Mouse (Mus musculus) limb, embryonic 14.5 days (tissue): ENCODE results near the gene Fat2. TPM values are rescaled to one million over a fixed set of nuclear protein-coding genes. Genes with fewer than 3 reads are reported as not detected.

Source experiments
- ATAC-seq: fragments of 200-750 bp; cut with Nextera tagmentation; 2 replicates; pipeline ENCODE4 v1.8.0; 2017; ENCODE audit warnings: low read depth, moderate number of reproducible peaks, moderate TSS enrichment; ENCODE audit not compliant: low FRiP score
- DNase-seq: peaks from one replicate; pipeline ENCODE4 v3.0.0-alpha.2; 2015; ENCODE audit warnings: low spot score
- H3K27ac ChIP-seq: fragments of 300-500 bp; sonication (generic); replicated peaks from 2 replicates; pipeline ENCODE4 v1.5.1; 2014; ENCODE audit warnings: low read depth, mild to moderate bottlenecking, low read length, moderate library complexity, mixed read lengths
- H3K27me3 ChIP-seq: fragments of 300-500 bp; sonication (generic); 2 replicates; pipeline ENCODE4 v1.6.1; 2014; ENCODE audit warnings: low read length, mixed read lengths; ENCODE audit not compliant: control insufficient read depth, insufficient read depth
- H3K36me3 ChIP-seq: fragments of 300-500 bp; sonication (generic); 2 replicates; pipeline ENCODE4 v1.6.1; 2014; ENCODE audit warnings: mild to moderate bottlenecking, low read length, moderate library complexity, mixed read lengths; ENCODE audit not compliant: control insufficient read depth, insufficient read depth
- H3K4me1 ChIP-seq: fragments of 300-500 bp; sonication (generic); 2 replicates; pipeline ENCODE4 v1.6.1; 2014; ENCODE audit warnings: antibody characterized with exemption, low read length, mixed read lengths; ENCODE audit not compliant: control insufficient read depth, insufficient read depth
- H3K4me2 ChIP-seq: fragments of 300-500 bp; sonication (generic); replicated peaks from 2 replicates; pipeline ENCODE4 v1.6.1; 2014; ENCODE audit warnings: low read depth, mild to moderate bottlenecking, low read length, moderate library complexity; ENCODE audit not compliant: severe bottlenecking
- H3K4me3 ChIP-seq: fragments of 300-500 bp; sonication (generic); replicated peaks from 2 replicates; pipeline ENCODE4 v1.5.1; 2014; ENCODE audit warnings: low read length
- H3K9ac ChIP-seq: fragments of 300-500 bp; sonication (generic); 2 replicates; pipeline ENCODE4 v1.6.1; 2014; ENCODE audit warnings: mild to moderate bottlenecking, low read depth, low read length, moderate library complexity; ENCODE audit not compliant: severe bottlenecking
- H3K9me3 ChIP-seq: fragments of 300-500 bp; sonication (generic); 2 replicates; pipeline ENCODE4 v1.6.1; 2016; ENCODE audit warnings: low read length; ENCODE audit not compliant: control insufficient read depth
- POLR2A ChIP-seq: fragments of 200-500 bp; IDR thresholded peaks from 2 replicates; pipeline ENCODE4 v1.8.0; 2012; ENCODE audit warnings: inconsistent platforms, mild to moderate bottlenecking, moderate library complexity, borderline replicate concordance; ENCODE audit not compliant: insufficient read depth, insufficient read length; ENCODE audit errors: extremely low read depth
- whole genome bisulfite sequencing: fragments of 180-500 bp; shearing (Covaris S2); extraction: QIAGEN DNeasy Blood & Tissue Kit; methylation state at CpG from one replicate; pipeline ENCODE4 v1.1.7; 2014; 5-methylcytosine and 5-hydroxymethylcytosine counted together
- polyA plus RNA-seq, 2 experiments: library from polyadenylated mRNA; depleted of rRNA in 1 of 2; stranded (reverse) in 1 of 2; unstranded in 1 of 2; fragments of >200 nt; fragmentation: Nextera tagmentation in 1 of 2; extraction: Ambion mirVana in 1 of 2; gene quantifications; 2 replicates each; pipeline versions ENCODE4 v1.2.1 to v1.2.3; 2012 to 2014

Gene Fat2
- polyA plus RNA-seq, 2 experiments, result 1.3 to 1.4 TPM

DNA sequence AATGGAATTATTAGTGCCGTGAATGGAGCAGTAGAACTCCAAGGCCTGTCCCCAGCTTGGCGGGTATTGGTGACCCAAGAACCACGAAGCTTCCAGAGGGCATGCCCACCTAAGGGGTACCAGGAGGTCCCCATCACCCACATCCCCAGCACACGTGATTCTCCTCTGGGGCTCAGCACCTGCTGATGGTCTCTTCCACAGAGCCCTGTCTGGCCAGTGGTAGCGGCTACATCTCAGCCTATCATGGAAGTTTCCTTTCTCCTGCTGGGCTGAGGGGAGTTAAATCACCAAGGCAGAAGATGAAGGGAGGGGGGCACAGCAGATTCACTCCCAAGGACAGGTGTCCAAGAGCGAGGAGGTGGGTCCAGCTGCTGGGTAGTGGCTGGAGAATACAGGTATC lies 2.3 kb downstream of the Fat2 start:
- ATAC-seq (no peak), DNase-seq (no peak)
- H3K4me1 ChIP-seq, result peaks cover 8% of the 10 kb centered on the region; the same call in 1 of the 2 replicates
- no peaks in the 10 kb centered on the region for H3K27me3 ChIP-seq
- no peak overlapping the region for H3K27ac ChIP-seq
- no peaks in the 10 kb centered on the region for H3K9me3 ChIP-seq
- H3K4me3 ChIP-seq, result no peak overlapping the region
- H3K4me2 ChIP-seq, result no peak overlapping the region
- no peak overlapping the region for H3K9ac ChIP-seq
- WGBS, result 79% methylated on average over 6 of the region's 6 CpGs
- no peaks in the 10 kb centered on the region for H3K36me3 ChIP-seq
- TF ChIP-seq POLR2A, result no peak

DNA sequence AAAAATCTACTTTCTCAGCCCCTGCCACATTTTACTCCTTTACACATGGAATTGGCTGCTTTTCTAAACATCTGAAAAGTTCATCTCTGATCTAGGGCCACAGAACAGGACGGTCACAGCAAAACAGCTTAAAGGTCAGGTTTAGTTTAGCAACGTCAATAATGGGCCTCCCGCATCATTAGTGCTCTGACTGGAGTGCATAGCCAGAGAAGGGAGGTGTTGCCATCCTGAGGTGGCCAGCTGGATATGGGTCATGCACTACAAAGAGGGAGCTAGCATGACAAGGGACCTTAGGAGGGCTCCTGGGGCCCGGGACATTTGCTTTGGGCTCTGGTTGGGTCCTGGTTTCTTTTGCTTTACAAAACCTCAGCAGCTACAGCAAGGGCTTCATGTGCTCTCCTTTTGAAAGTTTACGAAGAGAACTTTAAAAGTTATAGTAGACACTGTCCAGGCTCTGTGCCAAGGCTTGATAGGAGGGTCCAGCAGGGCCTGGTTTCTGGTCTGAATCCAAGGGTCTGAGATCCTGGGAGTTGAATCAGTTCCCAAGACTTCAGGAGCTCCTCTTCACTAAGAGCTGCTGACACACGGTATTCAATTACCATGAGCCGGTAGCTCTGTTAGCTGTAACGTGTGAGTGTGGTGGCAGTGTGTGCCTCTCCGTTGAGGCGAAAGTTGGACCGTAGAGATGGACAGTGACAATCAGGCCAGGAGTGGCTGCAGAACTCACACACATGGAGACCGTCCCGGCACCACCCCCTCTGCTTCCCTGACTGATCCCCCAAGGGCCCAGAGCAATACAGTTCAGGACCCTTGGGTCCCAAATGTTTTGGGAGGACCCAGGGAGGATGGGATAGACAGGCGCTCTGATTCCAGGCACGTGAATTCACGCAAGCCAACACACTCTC lies 6.2 kb downstream of the Fat2 start:
- Histone ChIP-seq H3K9me3 (no peaks in the 10 kb centered on the region), H3K36me3 (no peaks in the 10 kb centered on the region), H3K4me1 (peaks cover 12% of the 10 kb centered on the region; the same call in 1 of the 2 replicates), H3K4me3 (no peak overlapping the region), H3K27ac (no peak overlapping the region), H3K4me2 (no peak overlapping the region), H3K27me3 (no peaks in the 10 kb centered on the region), H3K9ac (no peak overlapping the region)
- DNase-seq (peak; percentile 60), ATAC-seq (no peak)
- 70% methylated on average over 16 of the region's 16 CpGs for WGBS
- no peak for TF ChIP-seq POLR2A

DNA sequence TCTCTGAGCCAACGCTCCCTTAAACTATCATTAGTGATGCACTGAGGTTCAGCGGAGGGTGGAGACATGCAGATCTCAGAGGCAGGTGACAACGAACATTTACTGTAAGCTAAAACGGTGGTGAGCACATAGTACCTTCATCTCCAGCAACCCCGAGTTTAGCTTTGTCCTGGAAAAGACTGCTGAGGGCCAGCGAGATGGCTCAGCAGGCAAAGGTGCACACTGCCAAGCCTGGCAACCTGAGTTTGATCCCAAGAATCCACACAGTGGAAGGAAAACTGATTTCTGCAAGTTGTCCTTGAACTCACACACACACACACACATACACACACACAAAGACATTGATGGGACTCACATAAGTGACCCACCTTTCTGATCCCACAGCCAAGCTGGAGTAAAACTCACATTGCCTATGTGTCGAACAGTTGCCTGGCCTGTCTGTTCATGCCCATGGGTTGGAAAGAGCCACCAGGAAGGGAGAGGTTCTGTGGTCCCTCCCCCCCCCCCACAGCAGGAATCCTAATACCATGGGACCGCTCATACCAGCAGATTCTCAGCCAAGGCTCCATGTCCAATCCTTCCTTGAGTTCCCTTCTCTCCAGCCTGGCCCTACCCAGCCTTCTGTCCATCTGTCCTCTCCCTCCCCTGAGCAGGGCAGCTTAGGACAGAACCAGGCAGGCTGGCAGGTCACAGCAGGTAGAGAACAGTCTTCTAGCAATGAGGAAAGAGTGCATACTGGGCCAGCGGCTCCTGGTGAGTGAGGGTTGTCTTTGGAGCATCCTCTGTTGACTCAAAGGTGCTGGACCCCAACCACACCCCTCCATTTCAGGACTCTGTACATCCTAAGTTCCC lies 8.6 kb downstream of the Fat2 start:
- no peak overlapping the region for H3K4me3 ChIP-seq
- peaks cover 12% of the 10 kb centered on the region; the same call in 1 of the 2 replicates for H3K4me1 ChIP-seq
- no peaks in the 10 kb centered on the region for H3K36me3 ChIP-seq
- TF ChIP-seq POLR2A, result no peak
- 81% methylated on average over 9 of the region's 9 CpGs for WGBS
- DNase-seq, result no peak
- no peak overlapping the region for H3K27ac ChIP-seq
- no peaks in the 10 kb centered on the region for H3K9me3 ChIP-seq
- ATAC-seq, result no peak
- no peaks in the 10 kb centered on the region for H3K27me3 ChIP-seq
- H3K4me2 ChIP-seq, result no peak overlapping the region
- no peak overlapping the region for H3K9ac ChIP-seq

DNA sequence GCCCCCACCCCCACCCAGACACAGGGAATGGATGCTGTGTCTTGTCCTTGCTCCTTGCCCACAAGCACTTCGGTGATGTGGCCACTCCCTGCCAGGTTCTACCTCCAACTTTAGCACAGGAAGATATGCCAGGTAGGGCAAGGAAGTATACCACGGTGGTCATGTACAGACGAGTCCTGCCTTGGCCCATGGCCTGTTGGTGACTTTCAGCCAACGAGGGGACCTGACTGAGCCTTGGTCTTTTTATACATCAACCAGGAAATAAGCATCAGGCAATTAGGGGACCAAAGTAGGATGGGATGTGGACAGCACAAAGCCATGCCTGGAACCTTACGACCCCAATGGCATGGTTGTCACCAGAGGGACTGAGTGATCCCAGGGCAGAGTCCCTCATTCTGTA lies 9.3 kb downstream of the Fat2 start:
- Histone ChIP-seq H3K27me3 (no peaks in the 10 kb centered on the region), H3K9ac (no peak overlapping the region), H3K4me2 (no peak overlapping the region), H3K9me3 (no peaks in the 10 kb centered on the region), H3K36me3 (no peaks in the 10 kb centered on the region), H3K4me3 (no peak overlapping the region), H3K27ac (no peak overlapping the region), H3K4me1 (peaks cover 12% of the 10 kb centered on the region; the same call in 1 of the 2 replicates)
- 72% methylated on average over 5 of the region's 5 CpGs for WGBS
- no peak for DNase-seq
- ATAC-seq, result no peak
- no peak for TF ChIP-seq POLR2A

DNA sequence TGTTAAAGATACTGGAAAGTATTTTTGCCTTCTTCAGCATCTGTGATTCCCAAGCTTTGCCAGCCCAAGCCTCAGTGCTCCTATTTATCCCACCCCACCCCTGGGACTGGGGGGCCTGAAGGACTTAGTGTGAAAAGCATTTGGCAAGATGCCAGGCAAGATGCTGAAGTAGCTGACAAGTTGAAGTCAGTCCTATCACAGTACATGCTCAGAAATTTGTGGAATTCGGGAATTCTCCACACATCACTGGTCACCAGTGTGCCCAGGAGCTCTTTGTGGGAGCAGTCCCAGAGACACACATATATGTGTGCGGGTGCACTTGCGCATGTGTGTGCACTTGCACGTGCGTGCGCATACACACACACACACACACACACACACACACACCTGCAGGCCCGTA lies 10.2 kb downstream of the Fat2 start:
- Histone ChIP-seq H3K4me3 (no peak overlapping the region), H3K4me2 (no peak overlapping the region), H3K36me3 (no peaks in the 10 kb centered on the region), H3K9me3 (no peaks in the 10 kb centered on the region), H3K9ac (no peak overlapping the region), H3K27me3 (no peaks in the 10 kb centered on the region), H3K27ac (no peak overlapping the region), H3K4me1 (peaks cover 12% of the 10 kb centered on the region; the same call in 1 of the 2 replicates)
- no peak; the same call in 1 of the 2 replicates for ATAC-seq
- DNase-seq, result peak; percentile 31
- TF ChIP-seq POLR2A, result no peak
- 72% methylated on average over 7 of the region's 7 CpGs for WGBS
